Mouse (Mus musculus): ENCODE results near the gene Jpt1.
"Not testable (repeated sequence)": the region's sequence is repeated elsewhere in the genome, so short reads cannot be mapped to it uniquely, and the experiment has no call there.

Gene Jpt1

GRCm38 (mm10) chr11:115511121-115511520 lies 3.1 kb downstream of the Jpt1 start:
- no peak for DNase-seq

- DNase-seq, result no peak
Observed at GRCm38 (mm10) chr11:115510507-115510888, 3.7 kb downstream of the Jpt1 start.

- DNase-seq, result no peak
Observed at GRCm38 (mm10) chr11:115509773-115510506, 4.2 kb downstream of the Jpt1 start.

GRCm38 (mm10) chr11:115508061-115508460 lies 6.1 kb downstream of the Jpt1 start:
- no peak for DNase-seq

- DNase-seq, result no peak
Observed at GRCm38 (mm10) chr11:115506586-115506985, 7.6 kb downstream of the Jpt1 start.

GRCm38 (mm10) chr11:115502636-115503035 lies 11.6 kb downstream of the Jpt1 start:
- no peak for DNase-seq

- DNase-seq, result not testable (repeated sequence)
Observed at GRCm38 (mm10) chr11:115496559-115496958, 17.6 kb downstream of the Jpt1 start.

- no peak for DNase-seq
Observed at GRCm38 (mm10) chr11:115492387-115492786, 21.8 kb downstream of the Jpt1 start.

- DNase-seq, result peak; percentile 79
Observed at GRCm38 (mm10) chr11:115491356-115492083, 22.7 kb downstream of the Jpt1 start, which contains the start of gene Nt5c. Gene Nt5c, minus strand, starts transcription at chr11:115491862.

GRCm38 (mm10) chr11:115490441-115491355 lies 23.5 kb downstream of the Jpt1 start:
- no peak for DNase-seq

- DNase-seq, result no peak
Observed at GRCm38 (mm10) chr11:115488551-115489104, 25.6 kb downstream of the Jpt1 start.

- DNase-seq, result no peak
Observed at GRCm38 (mm10) chr11:115485155-115485554, 29.0 kb downstream of the Jpt1 start.

GRCm38 (mm10) chr11:115483726-115484125 lies 30.5 kb downstream of the Jpt1 start:
- peak; percentile 51 for DNase-seq

- no peak for DNase-seq
Observed at GRCm38 (mm10) chr11:115483278-115483677, 30.9 kb downstream of the Jpt1 start.

GRCm38 (mm10) chr11:115481553-115482259 lies 32.5 kb downstream of the Jpt1 start:
- DNase-seq, result no peak

- no peak for DNase-seq
Observed at GRCm38 (mm10) chr11:115478296-115478938, 35.8 kb downstream of the Jpt1 start.

- DNase-seq, result not testable (repeated sequence)
Observed at GRCm38 (mm10) chr11:115477388-115477787, 36.8 kb downstream of the Jpt1 start.

GRCm38 (mm10) chr11:115476630-115477029 lies 37.6 kb downstream of the Jpt1 start:
- not testable (repeated sequence) for DNase-seq

- no peak for DNase-seq
Observed at GRCm38 (mm10) chr11:115475758-115476237, 38.4 kb downstream of the Jpt1 start.

- peak; percentile 95 for DNase-seq
Observed at GRCm38 (mm10) chr11:115475025-115475757, 39.0 kb downstream of the Jpt1 start, which contains the start of gene Armc7. Gene Armc7, plus strand, starts transcription at chr11:115475667.
